Mouse (Mus musculus): ENCODE data around the gene Kctd21.

DNA sequence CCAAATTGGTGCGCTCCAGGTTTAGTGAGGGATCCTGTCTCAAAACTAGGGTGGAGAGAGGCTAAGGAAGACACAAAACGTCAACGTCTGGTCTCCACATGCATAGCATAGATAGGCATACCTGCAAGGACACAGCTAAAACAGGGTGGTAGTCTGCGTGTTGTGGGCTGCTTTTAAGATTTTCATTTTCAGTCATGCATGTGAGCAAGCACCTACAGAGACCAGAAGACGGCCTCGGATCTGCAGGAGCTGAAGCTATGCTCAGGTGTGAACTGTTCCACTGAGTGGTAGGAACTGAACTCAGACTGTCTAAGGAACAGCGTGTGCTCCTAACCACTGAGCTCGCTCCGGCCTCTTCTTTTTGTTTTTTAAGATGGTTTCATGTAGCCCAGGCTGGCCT, 43.0 kb downstream of the Kctd21 start:
- TF ChIP-seq CTCF (IDR thresholded peaks at IDR 0.05; ENCODE audit: insufficient read depth, low read depth, low read length): no peak
- no peak for TF ChIP-seq POLR2A (IDR thresholded peaks at IDR 0.05; ENCODE audit: insufficient read depth, low read depth, low read length)
